In the genomic region with DNA sequence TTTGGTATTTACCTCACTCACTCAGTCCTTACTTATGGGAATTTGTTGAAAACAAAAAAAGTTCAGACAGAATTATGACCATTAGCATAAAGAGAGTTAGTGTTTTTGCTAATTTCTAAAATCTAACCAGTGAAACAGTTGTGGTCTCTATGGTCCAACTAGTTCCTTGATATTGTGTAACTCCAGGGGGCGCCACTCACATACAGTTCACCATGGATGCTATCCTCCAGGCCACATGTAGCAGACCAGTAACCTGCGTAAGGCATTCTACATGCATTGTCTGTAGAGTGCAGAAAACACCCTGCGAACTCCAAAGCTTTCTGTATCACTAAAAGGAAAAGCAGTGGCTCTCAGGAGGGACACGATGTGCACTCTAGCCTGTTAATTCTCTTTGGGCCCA, we compare ENCODE assay signal across 7 mouse cellular contexts.
DNase-seq lines count a peak whose midpoint lies in the region; ATAC-seq and TF ChIP-seq lines count a peak whose summit lies in the region.

No protein-coding gene starts in this region.

- TF ChIP-seq CTCF in ES-Bruce4 (IDR thresholded peaks at IDR 0.05; ENCODE audit: low read depth, low read length), result peak; percentile 61
- peak; percentile 75 for TF ChIP-seq CTCF in gastrocnemius, adult 2 months (IDR thresholded peaks at IDR 0.05)
- TF ChIP-seq CTCF in stomach, postnatal 0 days (IDR thresholded peaks at IDR 0.05; ENCODE audit: low read depth), result peak; percentile 81

- 29% methylated on average over 4 of the region's 4 CpGs for WGBS in lung, embryonic 15.5 days
- WGBS in stomach, postnatal 0 days, result 42% methylated on average over 4 of the region's 4 CpGs

- H3K9ac ChIP-seq in ES-Bruce4 (ENCODE audit: low read depth, poor library complexity, severe bottlenecking), result no peak overlapping the region
- no peak overlapping the region for H3K9ac ChIP-seq in lung, embryonic 15.5 days
- H3K9ac ChIP-seq in stomach, postnatal 0 days (ENCODE audit: low read length), result no peak overlapping the region

- no peaks in the 10 kb centered on the region for H3K9me3 ChIP-seq in ES-Bruce4 (replicated peaks; ENCODE audit: control insufficient read depth, insufficient read depth, low read length, poor library complexity, severe bottlenecking)
- H3K9me3 ChIP-seq in lung, embryonic 15.5 days, result no peaks in the 10 kb centered on the region
- H3K9me3 ChIP-seq in stomach, postnatal 0 days (ENCODE audit: control insufficient read depth, low read length), result no peaks in the 10 kb centered on the region

- H3K27ac ChIP-seq in ES-Bruce4 (ENCODE audit: insufficient read depth, low read length), result no peak overlapping the region
- H3K27ac ChIP-seq in gastrocnemius, adult 2 months, result no peak overlapping the region
- H3K27ac ChIP-seq in lung, embryonic 15.5 days, result peak overlapping the region; percentile 68
- H3K27ac ChIP-seq in stomach, postnatal 0 days (replicated peaks), result no peak overlapping the region

- H3K4me1 ChIP-seq in ES-Bruce4 (ENCODE audit: control insufficient read depth, insufficient read depth, low read length), result no peaks in the 10 kb centered on the region
- H3K4me1 ChIP-seq in lung, embryonic 15.5 days, result peaks cover 9% of the 10 kb centered on the region; the same call in 1 of the 2 replicates
- H3K4me1 ChIP-seq in stomach, postnatal 0 days (replicated peaks; ENCODE audit: control insufficient read depth, insufficient read depth), result no peaks in the 10 kb centered on the region

- DNase-seq in MEL-GATA-1-ER (ENCODE audit: extremely low read depth, low read depth), result peak; percentile 8
- DNase-seq in cerebellum, adult 9-10 months, result peak; percentile 72
- DNase-seq in gastrocnemius, adult 2 months, result peak; percentile 72
- peak; percentile 69 for DNase-seq in kidney, postnatal 14 days
- DNase-seq in stomach, postnatal 0 days (ENCODE audit: low spot score), result peak; percentile 68

- H3K27me3 ChIP-seq in ES-Bruce4 (ENCODE audit: control insufficient read depth, insufficient read depth, low read length, poor library complexity, severe bottlenecking), result no peaks in the 10 kb centered on the region
- H3K27me3 ChIP-seq in lung, embryonic 15.5 days, result no peaks in the 10 kb centered on the region
- no peaks in the 10 kb centered on the region for H3K27me3 ChIP-seq in stomach, postnatal 0 days (ENCODE audit: control insufficient read depth, insufficient read depth, low read length)

- intact Hi-C loops in gastrocnemius, adult 2 months (cut with DNase I), result loop anchor here (1.0 to 5.0 kb wide), 3 partner anchors 69 to 253 kb away; no protein-coding TSS in a partner anchor

- no peak overlapping the region for H3K4me2 ChIP-seq in lung, embryonic 15.5 days
- H3K4me2 ChIP-seq in stomach, postnatal 0 days (replicated peaks; ENCODE audit: low read depth), result no peak overlapping the region

- H3K4me3 ChIP-seq in ES-Bruce4 (ENCODE audit: low read depth, low read length), result no peak overlapping the region
- no peak overlapping the region for H3K4me3 ChIP-seq in gastrocnemius, adult 2 months
- H3K4me3 ChIP-seq in lung, embryonic 15.5 days, result no peak overlapping the region
- H3K4me3 ChIP-seq in stomach, postnatal 0 days (ENCODE audit: low read depth, low read length), result no peak overlapping the region

- H3K36me3 ChIP-seq in ES-Bruce4 (ENCODE audit: control insufficient read depth, insufficient read depth, low read length, poor library complexity, severe bottlenecking), result no peaks in the 10 kb centered on the region
- H3K36me3 ChIP-seq in lung, embryonic 15.5 days, result no peaks in the 10 kb centered on the region
- H3K36me3 ChIP-seq in stomach, postnatal 0 days (ENCODE audit: control insufficient read depth, insufficient read depth, low read length), result no peaks in the 10 kb centered on the region

- ATAC-seq in lung, embryonic 15.5 days (ENCODE audit: borderline replicate concordance, extremely low read depth, low FRiP score, low TSS enrichment), result no peak
- ATAC-seq in stomach, postnatal 0 days (ENCODE audit: low FRiP score, low TSS enrichment), result peak; percentile 80; the same call in 1 of the 2 replicates

- TF ChIP-seq POLR2A in ES-Bruce4 (IDR thresholded peaks at IDR 0.05; ENCODE audit: insufficient read depth, low read length), result no peak

- no peak for TF ChIP-seq EP300 in ES-Bruce4 (IDR thresholded peaks at IDR 0.05; ENCODE audit: insufficient read depth, low read depth, low read length)
- TF ChIP-seq EP300 in stomach, postnatal 0 days (optimal IDR thresholded peaks at IDR 0.05), result no peak

Comparison
In these comparisons a context has a peak if more than half of its experiments do, and no peak if none do; other contexts are left out.
1. DNase-seq: peak in every context shown above with its lines; median percentile 72 in cerebellum, adult 9-10 months; 72 in gastrocnemius, adult 2 months; 69 in kidney, postnatal 14 days; 68 in stomach, postnatal 0 days; 8 in MEL-GATA-1-ER.